8 mouse cellular contexts compared by ENCODE assay signal in the genomic region with DNA sequence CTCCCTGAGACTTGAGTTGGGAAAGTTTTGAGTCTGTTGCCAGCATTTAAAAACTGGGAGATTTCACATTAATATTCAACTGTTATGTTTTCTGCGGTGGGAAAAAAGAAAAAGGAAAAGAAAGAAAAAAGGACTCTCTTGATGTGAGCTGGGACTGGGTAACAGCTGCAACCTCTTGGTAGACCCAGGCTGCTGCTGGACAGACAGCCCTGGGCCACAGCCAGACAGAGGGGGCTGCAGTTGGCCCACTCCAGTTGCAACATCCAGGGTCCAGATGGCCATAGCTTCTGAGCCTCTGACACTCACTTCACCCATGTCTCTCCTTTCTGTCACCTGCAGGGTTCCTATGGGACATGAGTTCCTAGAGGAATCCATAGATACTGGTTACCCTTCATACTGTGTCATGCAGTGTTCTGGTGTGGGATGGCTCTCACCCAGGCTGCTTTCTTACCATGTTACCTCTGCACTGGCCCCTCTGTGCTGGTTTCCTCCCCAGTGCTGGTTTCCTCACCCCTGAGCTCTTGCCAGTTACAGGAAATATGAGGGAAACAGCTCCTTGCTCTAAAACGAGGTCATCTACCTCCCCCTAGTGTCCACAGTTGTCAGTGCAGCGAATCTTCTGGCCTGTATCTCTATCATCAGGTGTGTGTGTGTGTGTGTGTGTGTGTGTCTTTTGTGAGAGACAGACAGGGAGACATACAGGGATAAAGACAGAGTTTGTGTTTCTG. TPM values are rescaled to one million over a fixed set of nuclear protein-coding genes. Genes with fewer than 3 reads are reported as not detected.
DNase-seq lines count a peak whose midpoint lies in the region; ATAC-seq and TF ChIP-seq lines count a peak whose summit lies in the region.

No protein-coding gene starts in this region.

- no peaks in the 10 kb centered on the region for H3K27me3 ChIP-seq in forebrain, embryonic 15.5 days
- H3K27me3 ChIP-seq in neural tube, embryonic 15.5 days (replicated peaks): peaks cover 4% of the 10 kb centered on the region; the same call in 1 of the 2 replicates
- no peaks in the 10 kb centered on the region for H3K27me3 ChIP-seq in thymus, adult 2 months (ENCODE audit: control insufficient read depth, insufficient read depth, low read length)

- 20% methylated on average over 3 of the region's 3 CpGs for WGBS in forebrain, embryonic 15.5 days
- WGBS in neural tube, embryonic 15.5 days: 12% methylated on average over 3 of the region's 3 CpGs
- WGBS in thymus, adult 2 months: 11% methylated on average over 3 of the region's 3 CpGs

- intact Hi-C loops in heart, postnatal 36 days (cut with DNase I): loop anchor here (1.0 to 10.0 kb wide), 5 partner anchors 50 to 399 kb away; no protein-coding TSS in a partner anchor

- peaks cover 12% of the 10 kb centered on the region for H3K4me1 ChIP-seq in forebrain, embryonic 15.5 days
- peaks cover 18% of the 10 kb centered on the region for H3K4me1 ChIP-seq in neural tube, embryonic 15.5 days
- peaks cover 21% of the 10 kb centered on the region for H3K4me1 ChIP-seq in thymus, adult 2 months (replicated peaks; ENCODE audit: control insufficient read depth, insufficient read depth, low read length)

- no peak overlapping the region for H3K4me3 ChIP-seq in forebrain, embryonic 15.5 days
- H3K4me3 ChIP-seq in neural tube, embryonic 15.5 days (replicated peaks): no peak overlapping the region
- H3K4me3 ChIP-seq in thymus, adult 2 months (ENCODE audit: control insufficient read depth, insufficient read depth, low read length): no peak overlapping the region

- H3K4me2 ChIP-seq in forebrain, embryonic 15.5 days (replicated peaks): no peak overlapping the region
- H3K4me2 ChIP-seq in neural tube, embryonic 15.5 days: no peak overlapping the region

- no peak overlapping the region for H3K27ac ChIP-seq in forebrain, embryonic 15.5 days (replicated peaks)
- no peak overlapping the region for H3K27ac ChIP-seq in neural tube, embryonic 15.5 days (replicated peaks)
- H3K27ac ChIP-seq in thymus, adult 2 months (ENCODE audit: control insufficient read depth, insufficient read depth, low read length): no peak overlapping the region

- TF ChIP-seq CTCF in thymus, adult 2 months (IDR thresholded peaks at IDR 0.05; ENCODE audit: borderline replicate concordance, control insufficient read depth, extremely low read depth, insufficient read depth, low read length, poor library complexity): no peak

- H3K9me3 ChIP-seq in forebrain, embryonic 15.5 days: no peaks in the 10 kb centered on the region
- no peaks in the 10 kb centered on the region for H3K9me3 ChIP-seq in neural tube, embryonic 15.5 days (replicated peaks)

- ATAC-seq in forebrain, embryonic 15.5 days (replicated peaks): peak; percentile 44
- ATAC-seq in neural tube, embryonic 15.5 days (ENCODE audit: low FRiP score): peak; percentile 14; the same call in 1 of the 2 replicates

- H3K9ac ChIP-seq in forebrain, embryonic 15.5 days (replicated peaks): no peak overlapping the region
- H3K9ac ChIP-seq in neural tube, embryonic 15.5 days (replicated peaks): no peak overlapping the region

- no peaks in the 10 kb centered on the region for H3K36me3 ChIP-seq in forebrain, embryonic 15.5 days
- no peaks in the 10 kb centered on the region for H3K36me3 ChIP-seq in neural tube, embryonic 15.5 days
- H3K36me3 ChIP-seq in thymus, adult 2 months (ENCODE audit: control insufficient read depth, insufficient read depth, low read length): no peaks in the 10 kb centered on the region

- peak; percentile 64 for DNase-seq in ES-CJ7 (ENCODE audit: low read depth, low spot score)
- peak; percentile 76 for DNase-seq in cerebellum, adult 11-12 months
- peak; percentile 85 to 86 for DNase-seq in heart, postnatal 36 days
- DNase-seq in layer of hippocampus, adult 18-20 months (ENCODE audit: low spot score in 2 of 2): peak; percentile 74 to 92
- peak; percentile 79 to 84 for DNase-seq in lung, adult 18-20 months
- peak; percentile 86 for DNase-seq in thymus, adult 2 months

- TF ChIP-seq POLR2A in thymus, adult 2 months (IDR thresholded peaks at IDR 0.05; ENCODE audit: control insufficient read depth, extremely low read depth, insufficient read depth, low read length, poor library complexity): no peak

RNA-seq across cellular contexts. Expression of a gene that starts 8.1 kb away (rescaled TPM):
- polyA plus RNA-seq in forebrain, embryonic 15.5 days (2015; fragmentation: Nextera tagmentation; extraction: Ambion mirVana): 17.6 and 19.6 TPM in 2 replicates
- 10 to 100 TPM; 10.7 to 13.8 TPM for total RNA-seq in heart, postnatal 36 days (2021)
- 10 to 100 TPM; 22.4 to 23.5 TPM for total RNA-seq in layer of hippocampus, adult 18-20 months (2021)
- polyA plus RNA-seq in neural tube, embryonic 15.5 days (2015; fragmentation: Nextera tagmentation; extraction: Ambion mirVana): 22.4 and 68.9 TPM in 2 replicates
- polyA plus RNA-seq in thymus, adult 2 months (2012; rRNA removed): 176 and 181 TPM in 2 replicates
